Mouse (Mus musculus) embryonic fibroblast, embryonic 13.5 days (primary cell): ENCODE measurements around the gene Lrrc1.

Experiments
- CTCF ChIP-seq: IDR thresholded peaks from 2 replicates; pipeline ENCODE4 v1.5.1; 2011; ENCODE audit warnings: mild to moderate bottlenecking, control low read depth, low read length, moderate library complexity, borderline replicate concordance; ENCODE audit not compliant: insufficient read depth
- POLR2A ChIP-seq: IDR thresholded peaks from 2 replicates; pipeline ENCODE4 v1.6.1; 2011; ENCODE audit warnings: low read depth, mild to moderate bottlenecking, control low read depth, low read length, moderate library complexity

DNA sequence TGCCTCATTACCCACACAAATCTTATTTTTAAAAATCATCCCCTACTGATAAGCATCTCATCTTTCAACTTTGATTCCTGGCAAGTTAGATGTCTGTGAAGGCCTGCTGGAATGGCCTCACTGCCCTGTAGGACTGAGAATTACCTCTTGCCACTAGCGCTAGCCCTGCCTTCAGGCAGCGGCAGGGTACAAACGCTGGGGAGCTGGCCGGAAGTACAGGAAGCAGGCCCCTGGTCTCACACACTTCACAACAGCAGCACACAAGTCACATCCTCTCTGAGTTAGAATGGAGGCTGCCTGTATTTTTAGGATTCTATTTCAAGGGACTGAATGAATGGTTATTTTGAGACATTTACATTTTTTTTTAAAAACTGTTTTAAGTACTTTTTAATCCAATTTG, 81.5 kb downstream of the Lrrc1 start:
- TF ChIP-seq CTCF (no peak), POLR2A (no peak)
